Mouse (Mus musculus) thymus, adult 2 months (tissue): ENCODE results near the gene Vcp.

Experiments
- CTCF ChIP-seq: fragments of 200-500 bp; IDR thresholded peaks from 2 replicates; pipeline ENCODE4 v1.5.1; 2012; ENCODE audit warnings: mild to moderate bottlenecking, control low read depth, low read length, moderate library complexity, borderline replicate concordance; ENCODE audit not compliant: control insufficient read depth, poor library complexity, insufficient read depth; ENCODE audit errors: extremely low read depth
- POLR2A ChIP-seq: fragments of 200-500 bp; IDR thresholded peaks from 2 replicates; pipeline ENCODE4 v1.6.1; 2012; ENCODE audit warnings: mild to moderate bottlenecking, low read length, control low read depth, moderate library complexity; ENCODE audit not compliant: control insufficient read depth, poor library complexity, insufficient read depth; ENCODE audit errors: extremely low read depth

DNA sequence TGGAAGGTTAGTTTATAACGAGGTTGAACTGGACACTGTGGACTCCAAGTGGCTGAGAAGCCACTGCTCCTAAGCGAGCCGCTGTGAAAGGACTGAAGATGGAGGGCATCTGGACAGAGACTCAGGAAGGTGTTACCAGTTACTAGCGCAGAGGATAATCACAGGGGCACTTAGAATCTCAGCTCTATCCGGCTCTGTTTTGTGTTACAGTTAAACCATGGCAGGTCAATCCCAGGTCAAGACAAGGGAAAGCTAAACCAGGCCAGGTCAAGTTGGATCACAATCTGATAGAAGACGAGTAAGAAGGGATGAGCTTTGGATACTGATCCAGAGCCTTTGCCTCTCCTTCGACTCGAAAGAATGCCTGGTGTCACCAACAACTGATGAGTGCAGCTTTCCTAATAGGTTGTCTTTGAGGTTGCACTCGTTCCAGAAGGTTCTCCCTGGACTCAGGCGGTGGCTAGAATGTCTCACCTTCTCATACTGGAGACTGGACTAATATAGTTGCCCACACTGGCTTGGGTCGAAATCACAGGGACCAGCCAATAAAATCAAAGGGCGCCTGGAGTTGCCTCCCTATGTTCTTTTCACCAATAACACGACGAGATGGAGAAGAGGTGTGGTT is 51.1 kb downstream of the Vcp start:
- TF ChIP-seq POLR2A (no peak), CTCF (no peak)
